ENCODE assay signal across 8 mouse cellular contexts in the genomic region with DNA sequence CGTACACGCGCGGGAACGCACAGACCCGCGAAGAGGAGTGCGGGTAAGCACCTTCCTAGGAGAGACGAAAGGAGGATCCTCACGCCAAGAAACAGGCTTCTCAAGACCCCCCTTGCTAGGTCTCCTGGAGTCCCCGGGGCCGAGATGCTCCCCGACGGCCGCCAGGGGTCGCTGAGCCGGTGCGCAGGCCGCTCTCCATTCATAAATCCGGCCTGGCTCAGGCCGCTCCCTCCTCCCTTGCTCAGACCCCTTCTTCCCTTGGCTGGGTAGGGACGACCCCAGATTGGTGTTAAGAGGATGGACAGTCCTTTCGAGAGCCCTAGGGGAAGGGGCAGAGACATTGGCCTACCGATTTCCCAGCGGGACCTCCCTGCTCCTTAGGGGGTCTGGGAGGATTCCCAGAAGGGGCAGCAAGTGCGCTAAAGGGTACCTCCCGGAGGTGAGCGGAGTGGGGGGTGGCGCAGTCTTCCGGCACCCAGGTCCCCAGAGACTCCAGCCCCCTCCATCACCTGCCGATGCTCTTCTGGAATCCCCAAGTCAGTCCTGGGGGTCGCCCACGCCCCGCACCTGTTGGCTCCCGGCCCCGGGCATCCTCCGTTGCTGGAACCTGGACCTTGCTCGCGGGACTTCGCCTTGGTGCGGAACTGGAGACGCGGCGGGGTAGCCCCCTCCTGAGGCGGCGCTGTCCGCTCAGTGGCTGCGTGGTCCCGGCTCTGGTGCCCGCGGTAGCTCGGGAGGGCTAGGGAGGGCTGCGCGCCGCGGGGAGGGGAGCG. TPM values are rescaled to one million over a fixed set of nuclear protein-coding genes. Genes with fewer than 3 reads are reported as not detected.
DNase-seq lines count a peak whose midpoint lies in the region; ATAC-seq and TF ChIP-seq lines count a peak whose summit lies in the region.

No protein-coding gene starts in this region.

- no peak overlapping the region for H3K27ac ChIP-seq in ES-Bruce4 (ENCODE audit: insufficient read depth, low read length)
- H3K27ac ChIP-seq in forebrain, embryonic 11.5 days (ENCODE audit: low read depth, low read length): no peak overlapping the region
- no peak overlapping the region for H3K27ac ChIP-seq in lung, embryonic 14.5 days (ENCODE audit: low read depth)
- no peak overlapping the region for H3K27ac ChIP-seq in olfactory bulb, adult 2 months (ENCODE audit: insufficient read depth, low read depth, low read length)

- under 1% methylated on average over 55 of the region's 57 CpGs for WGBS in forebrain, embryonic 11.5 days
- WGBS in lung, embryonic 14.5 days: 1% methylated on average over 55 of the region's 57 CpGs
- WGBS in olfactory bulb, adult 2 months: under 1% methylated on average over 56 of the region's 57 CpGs

- no peaks in the 10 kb centered on the region for H3K4me1 ChIP-seq in ES-Bruce4 (ENCODE audit: control insufficient read depth, insufficient read depth, low read length)
- H3K4me1 ChIP-seq in forebrain, embryonic 11.5 days (replicated peaks; ENCODE audit: control insufficient read depth, insufficient read depth, low read length): 0 out of 2 replicates have a peak, but pooled peaks cover 3% of the 10 kb centered on the region
- H3K4me1 ChIP-seq in lung, embryonic 14.5 days (ENCODE audit: insufficient read depth): no peaks in the 10 kb centered on the region; the same call in 1 of the 2 replicates
- peaks cover 22% of the 10 kb centered on the region for H3K4me1 ChIP-seq in olfactory bulb, adult 2 months (ENCODE audit: control insufficient read depth, insufficient read depth, low read length)

- peak overlapping the region; percentile 91 for H3K4me2 ChIP-seq in forebrain, embryonic 11.5 days (ENCODE audit: low read depth, low read length, severe bottlenecking)
- H3K4me2 ChIP-seq in lung, embryonic 14.5 days: peak overlapping the region; percentile 67

- peak; percentile 71 for ATAC-seq in forebrain, embryonic 11.5 days (replicated peaks; ENCODE audit: low FRiP score)
- peak; percentile 75 for ATAC-seq in lung, embryonic 14.5 days (ENCODE audit: insufficient read depth)

- DNase-seq in brain, embryonic 14.5 days (ENCODE audit: low read depth): peak; percentile 88
- DNase-seq in forebrain, embryonic 11.5 days (ENCODE audit: low spot score): peak; percentile 95
- DNase-seq in heart, postnatal 10 days: peak; percentile 77 to 88
- peak; percentile 88 to 90 for DNase-seq in kidney, postnatal 4 days
- DNase-seq in lung, embryonic 14.5 days: peak; percentile 86
- DNase-seq in thymus, postnatal 4 days: peak; percentile 82

- no peak for TF ChIP-seq EP300 in ES-Bruce4 (IDR thresholded peaks at IDR 0.05; ENCODE audit: insufficient read depth, low read depth, low read length)

- no peak for TF ChIP-seq POLR2A in ES-Bruce4 (IDR thresholded peaks at IDR 0.05; ENCODE audit: insufficient read depth, low read length)
- TF ChIP-seq POLR2A in brain, embryonic 14.5 days (IDR thresholded peaks at IDR 0.05; ENCODE audit: borderline replicate concordance, extremely low read depth, insufficient read depth, insufficient read length, poor library complexity, severe bottlenecking): no peak
- no peak for TF ChIP-seq POLR2A in olfactory bulb, adult 2 months (IDR thresholded peaks at IDR 0.05; ENCODE audit: insufficient read depth, low read depth, low read length)

- peak overlapping the region; percentile 75 for H3K4me3 ChIP-seq in ES-Bruce4 (ENCODE audit: low read depth, low read length)
- H3K4me3 ChIP-seq in forebrain, embryonic 11.5 days (ENCODE audit: low read depth, low read length): peak overlapping the region; percentile 41
- H3K4me3 ChIP-seq in lung, embryonic 14.5 days (ENCODE audit: low read depth, low read length): peak overlapping the region; percentile 32
- peak overlapping the region; percentile 38 for H3K4me3 ChIP-seq in olfactory bulb, adult 2 months (ENCODE audit: insufficient read depth, low read depth, low read length)

- H3K27me3 ChIP-seq in ES-Bruce4 (ENCODE audit: control insufficient read depth, insufficient read depth, low read length, poor library complexity, severe bottlenecking): no peaks in the 10 kb centered on the region
- peaks cover 27% of the 10 kb centered on the region for H3K27me3 ChIP-seq in forebrain, embryonic 11.5 days (ENCODE audit: control insufficient read depth, insufficient read depth, low read length)
- H3K27me3 ChIP-seq in lung, embryonic 14.5 days (ENCODE audit: insufficient read depth, low read length): peaks cover 41% of the 10 kb centered on the region

- no peaks in the 10 kb centered on the region for H3K9me3 ChIP-seq in ES-Bruce4 (replicated peaks; ENCODE audit: control insufficient read depth, insufficient read depth, low read length, poor library complexity, severe bottlenecking)
- no peaks in the 10 kb centered on the region for H3K9me3 ChIP-seq in forebrain, embryonic 11.5 days (ENCODE audit: control insufficient read depth, low read length)
- H3K9me3 ChIP-seq in lung, embryonic 14.5 days (ENCODE audit: low read depth, low read length): no peaks in the 10 kb centered on the region

- H3K36me3 ChIP-seq in ES-Bruce4 (ENCODE audit: control insufficient read depth, insufficient read depth, low read length, poor library complexity, severe bottlenecking): no peaks in the 10 kb centered on the region
- H3K36me3 ChIP-seq in forebrain, embryonic 11.5 days (ENCODE audit: control insufficient read depth, insufficient read depth, low read length): no peaks in the 10 kb centered on the region
- H3K36me3 ChIP-seq in lung, embryonic 14.5 days (ENCODE audit: insufficient read depth): no peaks in the 10 kb centered on the region

- peak overlapping the region; percentile 44 for H3K9ac ChIP-seq in ES-Bruce4 (ENCODE audit: low read depth, poor library complexity, severe bottlenecking)
- H3K9ac ChIP-seq in forebrain, embryonic 11.5 days (ENCODE audit: low read length): peak overlapping the region; percentile 45
- peak overlapping the region; percentile 29; the same call in 1 of the 2 replicates for H3K9ac ChIP-seq in lung, embryonic 14.5 days

- TF ChIP-seq CTCF in ES-Bruce4 (IDR thresholded peaks at IDR 0.05; ENCODE audit: low read depth, low read length): peak; percentile 78
- TF ChIP-seq CTCF in brain, embryonic 14.5 days (IDR thresholded peaks at IDR 0.05; ENCODE audit: borderline replicate concordance, extremely low read depth, insufficient read depth, insufficient read length): peak; percentile 92
- TF ChIP-seq CTCF in lung, embryonic 14.5 days (IDR thresholded peaks at IDR 0.05; ENCODE audit: low read depth): peak; percentile 94
- peak; percentile 94 for TF ChIP-seq CTCF in olfactory bulb, adult 2 months (IDR thresholded peaks at IDR 0.05; ENCODE audit: insufficient read depth, low read depth, low read length)

- intact Hi-C loops in heart, postnatal 10 days (cut with DNase I): loop anchor here (1.0 to 5.0 kb wide), 2 partner anchors 51 to 109 kb away; no protein-coding TSS in a partner anchor

RNA-seq across cellular contexts. Expression of a gene that starts 0.5 kb away (rescaled TPM):
- 0.82 and 0.91 TPM in 2 replicates for polyA plus RNA-seq in ES-Bruce4 (2011; ENCODE audit: insufficient read depth, insufficient read length, low read depth, missing spikeins)
- 1.4 and 2.0 TPM in 2 replicates for polyA plus RNA-seq in brain, embryonic 14.5 days (2012; rRNA removed)
- 0.27 and 0.28 TPM in 2 replicates for polyA plus RNA-seq in forebrain, embryonic 11.5 days (2014; fragmentation: Nextera tagmentation; extraction: Ambion mirVana)
- total RNA-seq in heart, postnatal 10 days (2021): not detected
- polyA plus RNA-seq in lung, embryonic 14.5 days (2014; fragmentation: Nextera tagmentation; extraction: Ambion mirVana): 0.14 and 0.39 TPM in 2 replicates
- not detected in 2 replicates for polyA plus RNA-seq in olfactory bulb, adult 2 months (2012; ENCODE audit: insufficient read depth, insufficient read length, low replicate concordance, missing spikeins)

RNA-seq across cellular contexts. Expression of a gene that starts 36.3 kb away (rescaled TPM):
- polyA plus RNA-seq in ES-Bruce4 (2011; ENCODE audit: insufficient read depth, insufficient read length, low read depth, missing spikeins): 56.9 and 60.5 TPM in 2 replicates
- polyA plus RNA-seq in brain, embryonic 14.5 days (2012; rRNA removed): 59.7 and 71.4 TPM in 2 replicates
- polyA plus RNA-seq in forebrain, embryonic 11.5 days (2014; fragmentation: Nextera tagmentation; extraction: Ambion mirVana): 62.7 and 75.8 TPM in 2 replicates
- total RNA-seq in heart, postnatal 10 days (2021): 10 to 100 TPM; 39.4 to 39.9 TPM
- 68.9 and 69.4 TPM in 2 replicates for polyA plus RNA-seq in lung, embryonic 14.5 days (2014; fragmentation: Nextera tagmentation; extraction: Ambion mirVana)
- not detected in 2 replicates for polyA plus RNA-seq in olfactory bulb, adult 2 months (2012; ENCODE audit: insufficient read depth, insufficient read length, low replicate concordance, missing spikeins)

RNA-seq across cellular contexts. Expression of a gene that starts 36.3 kb away (rescaled TPM):
- polyA plus RNA-seq in ES-Bruce4 (2011; ENCODE audit: insufficient read depth, insufficient read length, low read depth, missing spikeins): 35.2 and 35.4 TPM in 2 replicates
- polyA plus RNA-seq in brain, embryonic 14.5 days (2012; rRNA removed): 5.4 and 8.1 TPM in 2 replicates
- 7.6 and 7.9 TPM in 2 replicates for polyA plus RNA-seq in forebrain, embryonic 11.5 days (2014; fragmentation: Nextera tagmentation; extraction: Ambion mirVana)
- total RNA-seq in heart, postnatal 10 days (2021): 10 to 100 TPM; 64.6 to 83.6 TPM
- 29.6 and 30.3 TPM in 2 replicates for polyA plus RNA-seq in lung, embryonic 14.5 days (2014; fragmentation: Nextera tagmentation; extraction: Ambion mirVana)
- not detected in 2 replicates for polyA plus RNA-seq in olfactory bulb, adult 2 months (2012; ENCODE audit: insufficient read depth, insufficient read length, low replicate concordance, missing spikeins)
